Mouse (Mus musculus): ENCODE data around the gene Dlg4.

DNA sequence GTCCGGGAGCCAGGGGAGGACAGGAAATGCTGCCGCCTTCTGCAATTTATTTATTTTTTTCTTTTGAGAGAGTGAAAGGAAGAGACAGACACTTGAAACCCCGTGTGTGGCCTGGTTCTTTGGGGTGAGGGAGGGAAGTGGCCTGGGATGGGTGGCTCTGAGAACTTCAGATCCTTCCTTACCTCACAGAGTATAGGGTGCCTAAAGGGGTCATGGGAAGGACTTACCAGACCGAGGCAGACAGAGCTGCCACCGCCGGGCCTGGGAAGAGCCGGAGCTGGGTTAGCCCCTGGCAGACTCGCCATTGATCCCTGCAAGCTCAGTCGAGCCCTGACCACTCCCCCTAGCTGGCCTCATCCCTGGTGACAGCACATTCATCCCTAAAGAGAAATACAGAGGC lies 28.7 kb downstream of the Dlg4 start:
- no peak for TF ChIP-seq CTCF (conservative IDR thresholded peaks at IDR 0.05 in 1 of 2, IDR thresholded peaks at IDR 0.05 in 1 of 2; ENCODE audit: low read depth in 2 of 2, low read length in 2 of 2)
- no peak for TF ChIP-seq CHD2 (IDR thresholded peaks at IDR 0.05; ENCODE audit: low read length)
- TF ChIP-seq RAD21 (IDR thresholded peaks at IDR 0.05; ENCODE audit: low read depth, low read length), result no peak
- TF ChIP-seq MEF2A (IDR thresholded peaks at IDR 0.05; ENCODE audit: borderline replicate concordance, low read depth, low read length), result no peak
- no peak for TF ChIP-seq ZNF384 (IDR thresholded peaks at IDR 0.05; ENCODE audit: low read depth, low read length)
- TF ChIP-seq POLR2A (IDR thresholded peaks at IDR 0.05; ENCODE audit: low read depth, low read length), result no peak
- no peak for TF ChIP-seq USF1 (IDR thresholded peaks at IDR 0.05; ENCODE audit: low read depth, low read length)
- TF ChIP-seq JUND (conservative IDR thresholded peaks at IDR 0.05; ENCODE audit: low read depth, low read length), result no peak
- no peak for TF ChIP-seq NRF1 (IDR thresholded peaks at IDR 0.05; ENCODE audit: low read depth, low read length)
- TF ChIP-seq ZMIZ1 (IDR thresholded peaks at IDR 0.05; ENCODE audit: low read depth, low read length), result no peak
- TF ChIP-seq BHLHE40 (IDR thresholded peaks at IDR 0.05; ENCODE audit: low read depth, low read length), result no peak

All from CH12.LX (cell line).